Mouse (Mus musculus) heart, embryonic 10.5 days (tissue): Measurements from ENCODE around the gene Pitpnm1. TPM values are rescaled to one million over a fixed set of nuclear protein-coding genes. Genes with fewer than 3 reads are reported as not detected.

Source experiments
- DNase-seq: peaks from one replicate; pipeline ENCODE4 v3.0.0-alpha.2; 2017; ENCODE audit warnings: low spot score
- H3K27ac ChIP-seq: fragments of 300-500 bp; sonication (generic); 2 replicates; pipeline ENCODE4 v1.5.1; 2016; ENCODE audit warnings: mild to moderate bottlenecking
- H3K27me3 ChIP-seq: fragments of 300-500 bp; sonication (generic); 2 replicates; pipeline ENCODE4 v1.6.1; 2016; ENCODE audit warnings: mild to moderate bottlenecking; ENCODE audit not compliant: poor library complexity, insufficient read depth, severe bottlenecking
- H3K36me3 ChIP-seq: fragments of 300-500 bp; sonication (generic); 2 replicates; pipeline ENCODE4 v1.6.1; 2016; ENCODE audit warnings: mild to moderate bottlenecking, moderate library complexity
- H3K4me1 ChIP-seq: fragments of 300-500 bp; sonication (generic); 2 replicates; pipeline ENCODE4 v1.6.1; 2016; ENCODE audit warnings: mild to moderate bottlenecking
- H3K4me3 ChIP-seq: fragments of 300-500 bp; sonication (generic); 2 replicates; pipeline ENCODE4 v1.5.1; 2016; ENCODE audit warnings: mild to moderate bottlenecking, moderate library complexity
- H3K9me3 ChIP-seq: fragments of 300-500 bp; sonication (generic); 2 replicates; pipeline ENCODE4 v1.6.1; 2016; ENCODE audit warnings: mild to moderate bottlenecking, moderate library complexity
- WGBS: fragments of 180-500 bp; shearing (Covaris S2); methylation state at CpG from one replicate; pipeline ENCODE4 v1.1.7; 2016; 5-methylcytosine and 5-hydroxymethylcytosine counted together
- polyA plus RNA-seq: library from polyadenylated mRNA; unstranded; fragments of >200 nt; fragmentation: Nextera tagmentation; extraction: Ambion mirVana; gene quantifications from 2 replicates; pipeline ENCODE4 v1.2.1, GENCODE M21; 2016

Gene Pitpnm1
- polyA plus RNA-seq, 1 experiment from 2014 or later, result 14.3 TPM

DNA sequence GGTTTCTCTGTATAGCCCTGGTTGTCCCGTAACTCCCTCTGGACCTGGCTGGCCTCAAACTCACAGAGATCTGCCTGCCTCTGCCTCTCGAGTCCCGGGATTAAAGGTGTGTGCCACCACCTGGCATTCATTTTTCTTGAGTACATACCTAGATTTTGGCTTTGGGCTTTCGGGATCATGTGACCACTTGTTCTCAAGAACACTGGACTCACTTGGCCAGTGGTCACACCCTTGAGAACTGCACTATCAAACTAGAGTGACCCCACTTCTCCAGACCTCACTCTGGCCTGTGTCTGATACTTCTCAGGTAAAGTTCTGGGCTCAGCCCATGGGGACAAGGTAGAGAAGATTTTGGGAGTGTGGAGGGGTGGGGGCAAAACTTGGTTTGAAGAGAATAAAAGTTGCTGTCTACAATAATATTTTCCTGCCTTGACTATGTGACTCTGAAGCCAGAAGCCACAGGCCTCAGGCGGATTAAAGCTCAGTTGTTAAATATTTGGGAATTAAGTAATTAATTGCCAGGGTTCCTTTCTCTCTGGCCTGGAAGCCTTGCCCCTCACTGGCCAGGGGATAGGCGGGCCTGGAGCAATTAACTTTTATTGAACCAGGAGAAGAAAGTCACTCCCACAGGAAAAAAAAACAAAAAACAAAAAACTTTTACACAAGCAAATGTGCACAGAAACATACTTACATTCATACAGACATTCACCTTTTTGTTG is 26.9 kb upstream of the Pitpnm1 start:
- no peak overlapping the region for H3K4me3 ChIP-seq
- no peaks in the 10 kb centered on the region for H3K27me3 ChIP-seq
- WGBS, result 82% methylated on average over 6 of the region's 6 CpGs
- H3K27ac ChIP-seq, result no peak overlapping the region
- H3K9me3 ChIP-seq, result no peaks in the 10 kb centered on the region
- H3K4me1 ChIP-seq, result no peaks in the 10 kb centered on the region
- peak; percentile 63 for DNase-seq
- H3K36me3 ChIP-seq, result no peaks in the 10 kb centered on the region

DNA sequence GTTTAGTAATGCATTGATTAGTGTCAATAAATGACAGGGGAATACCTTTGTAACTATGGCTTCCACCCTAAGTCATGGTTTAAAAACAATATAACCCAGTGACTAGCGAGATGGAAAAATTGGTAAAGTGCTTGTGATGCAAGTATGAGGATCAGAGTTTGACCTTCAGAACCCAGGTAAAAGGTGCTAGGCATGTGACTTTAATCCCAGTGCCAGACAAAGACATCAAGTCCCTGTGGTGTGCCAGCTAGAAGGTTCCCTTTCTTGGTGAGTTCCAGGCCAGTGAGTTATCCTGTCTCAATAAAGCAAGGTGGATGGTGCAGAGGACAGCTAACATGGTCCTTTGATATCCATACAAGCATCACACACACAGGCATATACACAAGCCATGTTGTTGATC is 24.3 kb upstream of the Pitpnm1 start:
- H3K4me3 ChIP-seq, result no peak overlapping the region
- H3K4me1 ChIP-seq, result no peaks in the 10 kb centered on the region
- no peak for DNase-seq
- no peak overlapping the region for H3K27ac ChIP-seq
- H3K9me3 ChIP-seq, result no peaks in the 10 kb centered on the region
- 78% methylated on average over 1 of the region's 1 CpGs for WGBS
- H3K36me3 ChIP-seq, result no peaks in the 10 kb centered on the region
- peaks cover 4% of the 10 kb centered on the region; the same call in 1 of the 2 replicates for H3K27me3 ChIP-seq

GRCm38 (mm10) chr19:4079594-4079993 is 20.2 kb upstream of the Pitpnm1 start:
- 65% methylated on average over 1 of the region's 1 CpGs for WGBS
- Histone ChIP-seq H3K27me3 (peaks cover 32% of the 10 kb centered on the region), H3K4me3 (no peak overlapping the region), H3K27ac (no peak overlapping the region), H3K9me3 (no peaks in the 10 kb centered on the region), H3K4me1 (no peaks in the 10 kb centered on the region), H3K36me3 (no peaks in the 10 kb centered on the region)
- no peak for DNase-seq

- H3K27me3 ChIP-seq, result peaks cover 34% of the 10 kb centered on the region
- 58% methylated on average over 8 of the region's 8 CpGs for WGBS
These were observed 19.2 kb upstream of the Pitpnm1 start for GRCm38 (mm10) chr19:4080511-4081009.

GRCm38 (mm10) chr19:4081394-4081793 is 18.4 kb upstream of the Pitpnm1 start, which contains the start of gene Cabp2:
Gene Cabp2 (plus strand): TSS chr19:4081578.
- H3K27me3 ChIP-seq, result peaks cover 40% of the 10 kb centered on the region

More at GRCm38 (mm10) chr19:4080511-4081009, 19.2 kb upstream of the Pitpnm1 start:
- H3K9me3 ChIP-seq, result no peaks in the 10 kb centered on the region
- H3K4me3 ChIP-seq, result no peak overlapping the region
- no peaks in the 10 kb centered on the region for H3K4me1 ChIP-seq
- no peaks in the 10 kb centered on the region for H3K36me3 ChIP-seq
- DNase-seq, result no peak
- no peak overlapping the region for H3K27ac ChIP-seq

GRCm38 (mm10) chr19:4082219-4082965 is 17.4 kb upstream of the Pitpnm1 start:
- no peak overlapping the region for H3K4me3 ChIP-seq
- H3K36me3 ChIP-seq, result no peaks in the 10 kb centered on the region
- H3K27ac ChIP-seq, result no peak overlapping the region
- no peaks in the 10 kb centered on the region for H3K4me1 ChIP-seq
- H3K9me3 ChIP-seq, result no peaks in the 10 kb centered on the region
- no peak for DNase-seq
- H3K27me3 ChIP-seq, result peaks cover 46% of the 10 kb centered on the region
- WGBS, result 77% methylated on average over 11 of the region's 11 CpGs

More at GRCm38 (mm10) chr19:4081394-4081793, 18.4 kb upstream of the Pitpnm1 start, which contains the start of gene Cabp2:
- Histone ChIP-seq H3K4me1 (no peaks in the 10 kb centered on the region), H3K36me3 (no peaks in the 10 kb centered on the region), H3K27ac (no peak within 1 kb of the TSS), H3K4me3 (no peak within 1 kb of the TSS), H3K9me3 (no peaks in the 10 kb centered on the region)
- 73% methylated on average over 3 of the region's 3 CpGs for WGBS
- no peak for DNase-seq

- no peak overlapping the region for H3K4me3 ChIP-seq
- H3K4me1 ChIP-seq, result no peaks in the 10 kb centered on the region
- no peak for DNase-seq
- H3K27me3 ChIP-seq, result peaks cover 46% of the 10 kb centered on the region
- no peak overlapping the region for H3K27ac ChIP-seq
- no peaks in the 10 kb centered on the region for H3K36me3 ChIP-seq
- WGBS, result 70% methylated on average over 7 of the region's 7 CpGs
- no peaks in the 10 kb centered on the region for H3K9me3 ChIP-seq
These were observed 16.5 kb upstream of the Pitpnm1 start for GRCm38 (mm10) chr19:4083316-4083715.

DNA sequence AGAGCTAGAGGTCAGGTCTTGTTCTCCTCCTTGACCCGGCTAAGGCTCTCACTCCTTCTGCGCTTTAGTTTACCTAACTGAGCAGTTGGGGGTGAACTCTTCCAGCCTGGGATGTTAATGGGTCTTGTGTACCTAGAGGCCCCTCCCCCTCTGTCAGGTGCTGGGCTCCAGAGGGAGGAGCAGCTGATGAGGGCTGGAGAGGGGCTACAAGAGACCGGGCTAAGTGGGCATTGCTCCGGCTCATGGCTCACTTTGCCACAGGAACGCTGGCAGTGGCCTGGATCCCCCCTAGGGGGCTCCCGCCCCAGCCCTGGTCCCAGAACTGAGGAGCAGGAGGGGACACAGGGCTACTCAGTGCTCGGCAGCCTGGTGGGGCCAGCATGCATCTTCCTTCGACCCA is 16.0 kb upstream of the Pitpnm1 start:
- H3K4me1 ChIP-seq, result no peaks in the 10 kb centered on the region
- WGBS, result 25% methylated on average over 8 of the region's 8 CpGs
- peaks cover 49% of the 10 kb centered on the region for H3K27me3 ChIP-seq
- H3K27ac ChIP-seq, result no peak overlapping the region
- H3K36me3 ChIP-seq, result no peaks in the 10 kb centered on the region
- H3K9me3 ChIP-seq, result no peaks in the 10 kb centered on the region
- H3K4me3 ChIP-seq, result no peak overlapping the region
- DNase-seq, result no peak

DNA sequence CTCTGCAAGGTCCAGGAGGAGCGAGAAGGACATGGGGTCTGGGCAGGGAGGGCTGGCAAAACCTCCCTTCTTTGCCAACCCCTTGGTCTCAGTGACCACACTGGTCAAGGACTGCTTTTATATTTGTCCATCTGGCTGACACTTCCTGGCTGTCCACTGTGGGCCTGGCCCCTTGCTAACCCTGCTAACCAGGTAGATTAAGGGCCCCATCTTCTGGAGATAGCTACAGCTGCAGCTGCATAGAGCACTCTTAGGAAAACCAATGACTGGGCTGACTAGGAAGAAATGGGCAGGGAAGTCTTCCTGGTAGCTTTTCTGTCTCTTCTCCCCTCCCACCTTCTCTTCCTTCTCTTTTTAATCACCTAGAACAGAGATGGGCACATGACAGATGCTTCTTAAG is 14.8 kb upstream of the Pitpnm1 start:
- Histone ChIP-seq H3K9me3 (no peaks in the 10 kb centered on the region), H3K4me1 (no peaks in the 10 kb centered on the region), H3K36me3 (no peaks in the 10 kb centered on the region), H3K4me3 (no peak overlapping the region), H3K27ac (no peak overlapping the region), H3K27me3 (peaks cover 52% of the 10 kb centered on the region)
- peak; percentile 58 for DNase-seq
- WGBS, result 89% methylated on average over 1 of the region's 1 CpGs

DNA sequence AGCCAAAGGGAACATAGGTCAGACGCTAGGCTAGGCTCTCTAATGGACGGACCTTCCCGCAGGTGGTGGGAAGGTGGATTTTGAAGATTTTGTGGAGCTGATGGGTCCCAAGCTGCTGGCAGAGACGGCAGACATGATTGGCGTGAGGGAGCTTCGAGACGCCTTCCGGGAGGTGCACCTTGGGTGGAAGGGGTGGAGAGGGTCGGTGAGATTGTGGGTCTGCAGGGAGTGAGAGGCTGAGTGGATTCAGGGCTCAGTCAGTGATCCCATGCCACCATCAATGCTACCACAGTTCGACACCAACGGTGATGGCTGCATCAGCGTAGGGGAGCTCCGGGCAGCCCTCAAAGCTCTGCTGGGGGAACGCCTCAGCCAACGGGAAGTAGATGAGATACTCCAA is 13.6 kb upstream of the Pitpnm1 start:
- Histone ChIP-seq H3K4me1 (no peaks in the 10 kb centered on the region), H3K9me3 (no peaks in the 10 kb centered on the region), H3K4me3 (no peak overlapping the region), H3K27me3 (peaks cover 52% of the 10 kb centered on the region), H3K27ac (no peak overlapping the region), H3K36me3 (no peaks in the 10 kb centered on the region)
- DNase-seq, result peak; percentile 69
- 81% methylated on average over 15 of the region's 15 CpGs for WGBS

DNA sequence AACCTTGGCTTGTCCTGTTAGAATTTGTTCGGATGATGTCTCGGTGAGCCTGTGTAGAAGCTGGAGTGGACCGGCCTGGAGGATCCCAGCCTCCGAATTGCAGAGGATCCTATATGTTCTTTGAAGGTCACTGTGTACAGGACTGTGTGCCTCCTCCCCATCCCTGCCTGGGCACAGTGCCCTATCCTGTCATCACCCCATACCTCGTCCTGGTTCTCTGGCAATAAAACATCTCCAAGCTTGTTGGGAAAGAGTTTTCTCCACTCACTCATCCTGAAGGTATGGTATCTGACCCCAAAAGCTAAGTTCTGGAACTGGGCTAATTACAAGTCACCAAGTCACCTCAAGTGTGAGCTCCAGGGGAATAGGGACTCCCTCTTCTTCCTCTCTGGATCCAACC is 12.7 kb upstream of the Pitpnm1 start:
- DNase-seq, result peak; percentile 43
- 89% methylated on average over 5 of the region's 5 CpGs for WGBS
- H3K4me3 ChIP-seq, result no peak overlapping the region
- peaks cover 48% of the 10 kb centered on the region for H3K27me3 ChIP-seq
- H3K36me3 ChIP-seq, result no peaks in the 10 kb centered on the region
- no peaks in the 10 kb centered on the region for H3K9me3 ChIP-seq
- no peaks in the 10 kb centered on the region for H3K4me1 ChIP-seq
- H3K27ac ChIP-seq, result no peak overlapping the region

DNA sequence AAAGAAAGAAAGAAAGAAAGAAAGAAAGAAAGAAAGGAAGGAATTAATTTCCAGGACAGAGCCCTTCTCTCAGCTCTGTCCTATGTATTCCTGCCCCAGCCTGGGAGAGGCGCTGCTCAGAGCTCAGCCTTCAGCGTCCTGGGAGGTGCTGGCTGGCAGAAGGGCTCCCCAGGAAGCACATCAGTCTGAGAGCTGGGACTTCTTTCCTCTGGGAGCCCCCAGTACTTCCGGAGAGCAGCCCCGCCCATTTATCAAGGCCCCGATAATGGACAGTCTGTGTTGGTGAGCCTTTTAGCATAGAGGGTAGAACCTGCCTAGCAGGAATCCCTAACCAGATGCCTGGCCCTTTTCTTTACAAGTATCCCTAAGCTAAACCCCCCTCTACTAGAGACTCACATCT is 11.7 kb upstream of the Pitpnm1 start:
- Histone ChIP-seq H3K9me3 (no peaks in the 10 kb centered on the region), H3K36me3 (no peaks in the 10 kb centered on the region), H3K4me1 (no peaks in the 10 kb centered on the region), H3K4me3 (no peak overlapping the region), H3K27ac (no peak overlapping the region), H3K27me3 (peaks cover 38% of the 10 kb centered on the region)
- 50% methylated on average over 5 of the region's 5 CpGs for WGBS
- DNase-seq, result peak; percentile 64

DNA sequence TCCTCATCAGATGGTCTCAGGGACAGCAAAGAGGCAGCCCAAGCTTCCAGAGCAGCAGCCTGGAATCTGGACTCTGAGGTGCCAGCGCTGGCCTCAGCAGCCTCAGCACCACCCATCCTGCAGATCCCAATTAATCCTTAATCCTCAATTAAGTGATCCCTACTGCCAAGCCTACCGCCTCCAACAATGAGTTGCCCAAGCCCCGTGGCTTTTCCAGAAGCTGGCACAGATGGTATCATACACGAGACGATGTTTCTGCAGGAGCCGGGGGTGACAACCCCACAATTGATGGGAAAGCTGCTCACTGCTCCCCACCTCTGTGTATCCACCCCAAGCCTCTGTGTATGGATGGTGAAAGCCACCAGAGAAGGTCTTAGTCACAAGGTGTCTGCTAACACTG is 10.7 kb upstream of the Pitpnm1 start:
- 78% methylated on average over 6 of the region's 6 CpGs for WGBS
- Histone ChIP-seq H3K36me3 (no peaks in the 10 kb centered on the region), H3K27me3 (peaks cover 29% of the 10 kb centered on the region), H3K4me3 (no peak overlapping the region), H3K4me1 (no peaks in the 10 kb centered on the region), H3K27ac (no peak overlapping the region), H3K9me3 (no peaks in the 10 kb centered on the region)
- no peak for DNase-seq
